Mouse (Mus musculus): Measurements from ENCODE around the gene Sirt3. TPM values are rescaled to one million over a fixed set of nuclear protein-coding genes. Genes with fewer than 3 reads are reported as not detected.
A peak's percentile ranks its signal among the peaks of the same experiment; 100 is the strongest.

Sirt3 gene
- polyA plus RNA-seq, 1 experiment from 2014 or later = 28.4 TPM

DNA sequence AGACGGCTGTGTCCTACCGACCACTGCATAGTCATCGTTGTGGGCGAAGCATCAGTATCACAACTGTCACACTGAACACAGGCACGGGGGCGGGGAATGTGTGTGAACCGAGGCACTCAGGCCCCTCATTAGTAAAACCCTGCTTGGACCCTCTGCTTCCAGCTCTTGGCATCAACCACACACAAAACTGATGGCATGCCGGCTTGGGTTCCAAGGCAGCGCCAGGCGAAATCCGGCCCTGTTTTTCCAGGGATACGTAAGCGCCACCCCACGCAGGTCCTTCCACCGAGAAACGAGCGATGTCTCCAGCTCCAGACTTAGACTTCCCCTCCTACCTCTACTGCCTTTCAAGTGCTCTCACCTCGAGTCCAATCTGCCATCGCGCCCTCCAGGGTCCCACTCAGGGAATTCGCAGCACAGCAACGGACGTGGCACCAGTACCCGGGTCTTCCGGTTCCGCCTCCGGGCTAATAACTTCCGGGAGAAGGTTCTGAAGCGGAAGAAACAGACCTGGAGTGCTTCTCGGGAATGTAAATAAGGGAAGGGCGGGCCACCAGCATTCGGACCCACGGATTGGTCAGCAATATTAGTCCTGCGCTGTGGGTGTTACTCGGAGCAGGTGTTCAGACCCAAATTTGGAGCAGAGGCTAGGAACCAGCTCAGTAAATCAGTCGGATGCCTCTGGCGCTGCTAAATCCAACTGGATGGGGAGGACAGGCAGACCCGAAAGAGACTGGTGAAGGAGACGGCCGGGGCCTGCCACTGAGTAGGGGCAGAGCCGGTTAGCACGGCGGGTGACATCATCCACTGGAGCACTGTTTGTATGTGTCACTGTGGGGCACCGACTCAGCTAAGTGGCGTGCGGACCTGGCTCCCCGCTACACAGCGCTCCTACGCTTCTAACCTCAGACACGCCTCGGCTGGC is 26.0 kb downstream of the Sirt3 start, which contains the start of gene Gm45785:
TSS of gene Gm45785 (minus strand) at position 472 of the 925 bp plus-strand sequence.
- DNase-seq (ENCODE audit: extremely low spot score, low spot score) = peak; percentile 92
- 2% methylated on average over 51 of the region's 51 CpGs for WGBS
- peak within 1 kb of the TSS; percentile 89 for H3K27ac ChIP-seq
- peaks cover 32% of the 10 kb centered on the region for H3K4me1 ChIP-seq
- no peaks in the 10 kb centered on the region for H3K9me3 ChIP-seq
- H3K36me3 ChIP-seq (replicated peaks) = peaks cover 64% of the 10 kb centered on the region
- peak within 1 kb of the TSS; percentile 87 for H3K4me3 ChIP-seq
- no peaks in the 10 kb centered on the region for H3K27me3 ChIP-seq (ENCODE audit: poor library complexity, severe bottlenecking)

DNA sequence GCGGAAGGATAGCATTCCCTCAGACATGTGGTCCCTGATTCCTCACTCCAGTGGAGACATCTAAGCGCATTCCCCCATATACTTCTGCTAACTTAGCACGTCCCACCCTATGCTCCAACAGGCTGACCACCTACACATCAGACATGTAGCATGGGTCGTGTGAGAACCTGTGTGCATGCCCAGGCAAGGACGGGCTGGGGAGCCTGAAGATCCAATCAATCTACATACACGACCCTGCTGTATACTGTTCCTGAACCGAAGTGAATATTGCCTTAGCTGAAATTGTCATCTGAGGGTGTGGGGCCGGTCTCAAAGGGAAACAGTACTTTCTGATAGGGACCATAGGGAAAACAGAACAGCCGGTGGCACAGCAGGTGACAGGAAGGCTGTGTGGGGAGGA is 26.9 kb downstream of the Sirt3 start:
- Histone ChIP-seq H3K4me1 (peaks cover 32% of the 10 kb centered on the region), H3K36me3 (replicated peaks) (peaks cover 55% of the 10 kb centered on the region), H3K9me3 (no peaks in the 10 kb centered on the region), H3K4me3 (peak overlapping the region; percentile 87), H3K27me3 (ENCODE audit: poor library complexity, severe bottlenecking) (no peaks in the 10 kb centered on the region), H3K27ac (peak overlapping the region; percentile 89)
- 79% methylated on average over 9 of the region's 9 CpGs for WGBS
- no peak for DNase-seq (ENCODE audit: extremely low spot score, low spot score)

GRCm38 (mm10) chr7:140854483-140854882 is 27.6 kb downstream of the Sirt3 start:
- DNase-seq (ENCODE audit: extremely low spot score, low spot score) = no peak
- Histone ChIP-seq H3K36me3 (replicated peaks) (peaks cover 48% of the 10 kb centered on the region), H3K27me3 (ENCODE audit: poor library complexity, severe bottlenecking) (no peaks in the 10 kb centered on the region), H3K4me3 (no peak overlapping the region; the same call in 1 of the 2 replicates), H3K27ac (no peak overlapping the region), H3K9me3 (no peaks in the 10 kb centered on the region), H3K4me1 (peaks cover 32% of the 10 kb centered on the region)
- 96% methylated on average over 18 of the region's 18 CpGs for WGBS

- no peak overlapping the region for H3K4me3 ChIP-seq
- no peak overlapping the region for H3K27ac ChIP-seq
- 93% methylated on average over 9 of the region's 9 CpGs for WGBS
- DNase-seq (ENCODE audit: extremely low spot score, low spot score) = no peak
- no peaks in the 10 kb centered on the region for H3K27me3 ChIP-seq (ENCODE audit: poor library complexity, severe bottlenecking)
- no peaks in the 10 kb centered on the region for H3K9me3 ChIP-seq
- peaks cover 37% of the 10 kb centered on the region for H3K36me3 ChIP-seq (replicated peaks)
- H3K4me1 ChIP-seq = peaks cover 23% of the 10 kb centered on the region
Observed at GRCm38 (mm10) chr7:140853386-140853785, 28.7 kb downstream of the Sirt3 start.

- Histone ChIP-seq H3K4me3 (no peak overlapping the region), H3K36me3 (replicated peaks) (peaks cover 35% of the 10 kb centered on the region), H3K9me3 (no peaks in the 10 kb centered on the region), H3K27ac (no peak overlapping the region), H3K27me3 (ENCODE audit: poor library complexity, severe bottlenecking) (no peaks in the 10 kb centered on the region), H3K4me1 (peaks cover 12% of the 10 kb centered on the region)
- 89% methylated on average over 4 of the region's 4 CpGs for WGBS
- DNase-seq (ENCODE audit: extremely low spot score, low spot score) = no peak
Observed at GRCm38 (mm10) chr7:140851916-140852315, 30.2 kb downstream of the Sirt3 start.

- no peaks in the 10 kb centered on the region for H3K9me3 ChIP-seq
- peaks cover 24% of the 10 kb centered on the region for H3K36me3 ChIP-seq (replicated peaks)
- no peak overlapping the region for H3K27ac ChIP-seq
- WGBS = 92% methylated on average over 10 of the region's 10 CpGs
- H3K4me3 ChIP-seq = no peak overlapping the region
- H3K4me1 ChIP-seq = peaks cover 6% of the 10 kb centered on the region
- no peak for DNase-seq (ENCODE audit: extremely low spot score, low spot score)
- H3K27me3 ChIP-seq (ENCODE audit: poor library complexity, severe bottlenecking) = peaks cover 6% of the 10 kb centered on the region; the same call in 1 of the 2 replicates
Observed at GRCm38 (mm10) chr7:140848591-140848990, 33.5 kb downstream of the Sirt3 start.

- H3K27ac ChIP-seq = no peak within 1 kb of the TSS
- WGBS = 79% methylated on average over 11 of the region's 11 CpGs
- no peak within 1 kb of the TSS for H3K4me3 ChIP-seq
- peaks cover 12% of the 10 kb centered on the region for H3K27me3 ChIP-seq (ENCODE audit: poor library complexity, severe bottlenecking)
- peaks cover 6% of the 10 kb centered on the region for H3K4me1 ChIP-seq
- no peak for DNase-seq (ENCODE audit: extremely low spot score, low spot score)
- H3K36me3 ChIP-seq (replicated peaks) = peaks cover 18% of the 10 kb centered on the region
- no peaks in the 10 kb centered on the region for H3K9me3 ChIP-seq
Observed at GRCm38 (mm10) chr7:140847755-140848580, 34.1 kb downstream of the Sirt3 start, which contains the start of gene Odf3. Gene Odf3, plus strand, starts transcription at chr7:140847805.

DNA sequence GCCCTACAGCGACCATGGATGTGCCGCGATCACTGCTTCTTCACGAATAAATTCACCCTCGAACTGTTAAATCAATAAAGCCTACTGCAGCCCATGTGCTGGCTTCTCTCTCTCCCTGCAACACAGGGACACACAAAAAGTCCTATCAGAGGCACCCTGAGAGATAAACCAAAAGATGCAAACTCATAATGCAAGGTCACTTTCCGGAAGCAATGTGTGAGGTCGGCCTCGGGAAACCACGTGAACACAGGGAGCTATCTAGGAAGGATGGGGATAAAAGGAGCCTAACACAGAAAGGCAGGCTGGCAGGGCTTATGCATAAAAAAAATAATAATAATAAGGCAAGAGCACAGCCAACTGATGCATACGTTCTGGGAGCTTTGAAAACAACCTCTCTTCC is 35.4 kb downstream of the Sirt3 start:
- no peak for DNase-seq (ENCODE audit: extremely low spot score, low spot score)

DNA sequence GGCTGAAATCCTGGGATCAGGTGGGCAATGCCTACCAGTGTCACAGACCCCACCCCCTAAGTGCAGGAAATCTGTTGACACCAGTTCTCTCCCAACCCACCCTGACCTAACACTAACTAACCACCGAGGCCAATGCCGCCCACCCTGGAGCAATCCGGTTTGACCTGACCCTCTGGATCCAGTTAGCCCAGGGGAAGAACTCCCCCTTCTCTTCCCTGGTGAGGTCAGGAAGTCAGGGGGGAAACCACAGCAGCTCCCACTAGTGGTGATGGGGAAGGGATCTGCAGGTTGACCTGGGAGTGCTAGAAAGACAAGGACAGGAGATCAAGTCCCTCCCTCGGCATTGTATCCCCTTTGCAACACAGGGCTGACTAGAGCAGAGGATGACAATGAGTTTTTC is 36.4 kb downstream of the Sirt3 start:
- Histone ChIP-seq H3K36me3 (replicated peaks) (no peaks in the 10 kb centered on the region), H3K27me3 (ENCODE audit: poor library complexity, severe bottlenecking) (peaks cover 35% of the 10 kb centered on the region), H3K4me3 (no peak overlapping the region), H3K9me3 (no peaks in the 10 kb centered on the region), H3K4me1 (peaks cover 6% of the 10 kb centered on the region), H3K27ac (no peak overlapping the region)
- 53% methylated on average over 4 of the region's 4 CpGs for WGBS
- no peak for DNase-seq (ENCODE audit: extremely low spot score, low spot score)

More for the DNA sequence above, 35.4 kb downstream of the Sirt3 start:
- Histone ChIP-seq H3K9me3 (no peaks in the 10 kb centered on the region), H3K4me3 (no peak overlapping the region), H3K27me3 (ENCODE audit: poor library complexity, severe bottlenecking) (peaks cover 25% of the 10 kb centered on the region), H3K4me1 (peaks cover 6% of the 10 kb centered on the region), H3K27ac (no peak overlapping the region), H3K36me3 (replicated peaks) (peaks cover 5% of the 10 kb centered on the region)
- WGBS = 88% methylated on average over 10 of the region's 10 CpGs

DNA sequence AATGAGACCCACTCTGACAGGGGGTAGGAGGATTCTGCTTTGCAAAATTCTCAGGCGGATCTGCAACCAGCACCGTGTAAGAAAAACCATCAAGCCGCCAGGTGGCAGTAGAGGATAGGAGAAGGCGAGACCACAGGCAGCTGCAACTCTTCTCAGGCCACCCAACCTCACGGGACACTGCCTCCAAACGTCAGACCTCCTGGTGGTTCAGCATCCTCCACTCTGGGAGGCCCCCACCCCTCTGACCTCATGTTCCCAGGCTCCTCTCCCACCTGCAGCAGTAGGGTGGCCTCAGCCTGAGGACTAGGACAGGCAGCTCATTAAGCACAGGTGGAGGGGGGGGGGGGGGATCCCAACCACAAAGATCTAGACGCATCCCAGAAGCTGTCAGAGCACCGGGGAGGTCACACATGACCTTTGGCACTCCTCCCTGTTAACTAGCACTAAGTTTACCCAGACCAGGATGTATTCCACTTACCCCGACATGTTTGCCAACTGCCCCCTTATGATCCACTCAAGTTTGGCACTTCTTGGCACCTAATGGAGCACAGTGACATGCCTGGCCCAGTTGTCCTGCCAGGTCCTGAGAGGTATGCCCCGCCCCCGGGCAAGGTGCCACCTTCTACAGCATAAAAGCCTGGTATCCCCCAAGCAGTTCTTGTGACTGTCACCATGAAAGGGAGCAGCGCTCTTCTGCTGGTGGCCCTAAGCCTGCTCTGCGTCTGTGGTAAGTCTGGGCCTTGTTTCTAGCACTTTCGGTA is 37.0 kb downstream of the Sirt3 start, which contains the start of gene Scgb1c1:
TSS of gene Scgb1c1 (plus strand) at position 643 of the 761 bp plus-strand sequence.
- Histone ChIP-seq H3K4me3 (0 out of 2 replicates have a peak within 1 kb of the TSS, but pooled peaks have one; percentile 22), H3K9me3 (no peaks in the 10 kb centered on the region), H3K4me1 (peaks cover 6% of the 10 kb centered on the region), H3K27ac (no peak within 1 kb of the TSS), H3K36me3 (replicated peaks) (no peaks in the 10 kb centered on the region), H3K27me3 (ENCODE audit: poor library complexity, severe bottlenecking) (peaks cover 41% of the 10 kb centered on the region)
- WGBS = 33% methylated on average over 14 of the region's 14 CpGs
- DNase-seq (ENCODE audit: extremely low spot score, low spot score) = peak; percentile 86

DNA sequence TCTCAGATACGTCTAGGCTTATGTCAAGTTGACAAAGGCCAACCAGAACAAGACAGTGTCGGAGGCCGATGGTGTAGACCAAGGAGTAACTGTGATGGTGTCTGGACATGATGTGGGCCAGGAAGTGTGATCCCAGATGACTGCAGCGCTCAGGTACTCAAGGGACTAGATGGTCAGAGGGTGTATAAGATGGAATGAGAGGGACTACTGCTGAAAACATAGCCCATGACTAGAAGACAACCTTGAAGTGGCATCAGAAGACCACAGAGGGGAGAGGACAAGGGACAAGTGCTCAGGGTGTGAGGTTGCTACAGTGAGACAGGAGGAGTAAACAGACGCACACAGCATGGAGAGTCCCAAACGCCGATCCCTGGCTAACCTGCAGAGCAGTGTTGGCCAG is 38.3 kb downstream of the Sirt3 start:
- 83% methylated on average over 7 of the region's 7 CpGs for WGBS
- peaks cover 42% of the 10 kb centered on the region for H3K27me3 ChIP-seq (ENCODE audit: poor library complexity, severe bottlenecking)
- no peaks in the 10 kb centered on the region for H3K36me3 ChIP-seq (replicated peaks)
- no peaks in the 10 kb centered on the region for H3K9me3 ChIP-seq
- no peak for DNase-seq (ENCODE audit: extremely low spot score, low spot score)
- H3K4me1 ChIP-seq = peaks cover 6% of the 10 kb centered on the region
- no peak overlapping the region for H3K4me3 ChIP-seq
- no peak overlapping the region for H3K27ac ChIP-seq
